Mouse (Mus musculus) myocyte (in vitro differentiated cells): ENCODE data around the gene Dolk. TPM values are rescaled to one million over a fixed set of nuclear protein-coding genes. Genes with fewer than 3 reads are reported as not detected.

Source experiments
- H3K27me3 ChIP-seq: one replicate; pipeline ENCODE4 v1.6.1; 2011; ENCODE audit not compliant: control insufficient read depth, insufficient read depth, insufficient read length
- H3K36me3 ChIP-seq: one replicate; pipeline ENCODE4 v1.6.1; 2011; ENCODE audit not compliant: control insufficient read depth, insufficient read depth
- H3K4me2 ChIP-seq: one replicate; pipeline ENCODE4 v1.6.1; 2011; ENCODE audit warnings: low read depth, control low read depth
- H3K4me3 ChIP-seq: one replicate; pipeline ENCODE4 v1.5.1; 2011; ENCODE audit warnings: mild to moderate bottlenecking, control low read depth, moderate library complexity
- H3K79me2 ChIP-seq: one replicate; pipeline ENCODE4 v1.6.1; 2011; ENCODE audit not compliant: control insufficient read depth, insufficient read depth
- H3ac ChIP-seq: one replicate; pipeline ENCODE4 v1.6.1; 2011; ENCODE audit not compliant: control insufficient read depth, insufficient read length
- CEBPB ChIP-seq: IDR thresholded peaks from 2 replicates; pipeline ENCODE4 v1.6.1; 2011; ENCODE audit warnings: mild to moderate bottlenecking, moderate library complexity; ENCODE audit not compliant: poor library complexity, insufficient read depth, severe bottlenecking
- E2F4 ChIP-seq: IDR thresholded peaks from one replicate; pipeline ENCODE4 v1.6.1; 2011; ENCODE audit warnings: mild to moderate bottlenecking, control low read depth, moderate library complexity; ENCODE audit not compliant: insufficient read depth
- MAX ChIP-seq: IDR thresholded peaks from one replicate; pipeline ENCODE4 v1.6.1; 2011; ENCODE audit warnings: low read depth, mild to moderate bottlenecking, control low read depth
- MYOD1 ChIP-seq, 3 experiments: IDR thresholded peaks; one replicate each; pipeline ENCODE4 v1.6.1; 2011; ENCODE audit warnings: control low read depth in 2 of 3, low read depth in 2 of 3, mild to moderate bottlenecking in 2 of 3, moderate library complexity in 1 of 3; ENCODE audit not compliant: insufficient read length in 2 of 3, control insufficient read depth in 1 of 3
- MYOG ChIP-seq, 3 experiments: IDR thresholded peaks; one replicate each; pipeline ENCODE4 v1.6.1; 2011; ENCODE audit warnings: control low read depth in 2 of 3, low read depth in 2 of 3, mild to moderate bottlenecking in 2 of 3; ENCODE audit not compliant: insufficient read length in 2 of 3, control insufficient read depth in 1 of 3, insufficient read depth in 1 of 3
- POLR2A ChIP-seq: IDR thresholded peaks from one replicate; pipeline ENCODE4 v1.6.1; 2011; ENCODE audit warnings: low read depth, mild to moderate bottlenecking, control low read depth, moderate library complexity; ENCODE audit not compliant: insufficient read length
- POLR2AphosphoS2 ChIP-seq: IDR thresholded peaks from one replicate; pipeline ENCODE4 v1.6.1; 2011; ENCODE audit warnings: low read depth, control low read depth; ENCODE audit not compliant: insufficient read length
- REST ChIP-seq: IDR thresholded peaks from one replicate; pipeline ENCODE4 v1.6.1; 2011; ENCODE audit warnings: mild to moderate bottlenecking, control low read depth, moderate library complexity; ENCODE audit not compliant: insufficient read depth, insufficient read length
- SRF ChIP-seq: IDR thresholded peaks from one replicate; pipeline ENCODE4 v1.6.1; 2011; ENCODE audit warnings: low read depth; ENCODE audit not compliant: control insufficient read depth, insufficient read length
- TCF12 ChIP-seq: IDR thresholded peaks from one replicate; pipeline ENCODE4 v1.6.1; 2011; ENCODE audit warnings: mild to moderate bottlenecking, control low read depth; ENCODE audit not compliant: poor library complexity, insufficient read depth, severe bottlenecking
- TCF3 ChIP-seq: IDR thresholded peaks from one replicate; pipeline ENCODE4 v1.6.1; 2011; ENCODE audit warnings: low read depth, control low read depth; ENCODE audit not compliant: insufficient read length
- USF1 ChIP-seq: IDR thresholded peaks from one replicate; pipeline ENCODE4 v1.6.1; 2011; ENCODE audit warnings: low read depth, mild to moderate bottlenecking, control low read depth, moderate library complexity
- polyA plus RNA-seq: library from polyadenylated mRNA; unstranded; fragments of >200 nt; fragmentation: generic; extraction: Trizol; gene quantifications from one replicate; pipeline ENCODE4 v1.2.1, GENCODE M21; 2012; ENCODE audit warnings: missing spikeins

Dolk gene
- polyA plus RNA-seq: 28.3 TPM

- peak within 1 kb of the TSS; percentile 65 for H3ac ChIP-seq
- H3K4me3 ChIP-seq: peak within 1 kb of the TSS; percentile 80
- H3K79me2 ChIP-seq: peaks cover 69% of the 10 kb centered on the region
- H3K4me2 ChIP-seq: peak within 1 kb of the TSS; percentile 86
- no peaks in the 10 kb centered on the region for H3K27me3 ChIP-seq
- TF ChIP-seq SRF (peak; percentile 29), USF1 (peak; percentile 99), E2F4 (peak; percentile 15), CEBPB (no peak), POLR2AphosphoS2 (peak; percentile 91), TCF3 (no peak), MAX (peak; percentile 16), MYOD1 (IDR thresholded peaks at IDR 0.05; ENCODE audit: control insufficient read depth in 1 of 3, insufficient read length in 2 of 3, low read depth in 2 of 3) (peak in 2 of 3 experiments; percentile 16 to 26), MYOG (IDR thresholded peaks at IDR 0.05; ENCODE audit: control insufficient read depth in 1 of 3, insufficient read depth in 1 of 3, insufficient read length in 2 of 3, low read depth in 2 of 3) (peak in 2 of 3 experiments; percentile 20 to 26), POLR2A (peak; percentile 97), REST (peak; percentile 38), TCF12 (no peak)
- no peaks in the 10 kb centered on the region for H3K36me3 ChIP-seq
Measured at GRCm38 (mm10) chr2:30286192-30287026, at the start of gene Dolk, which contains the start of gene Nup188. TSS of gene Dolk (minus strand) at chr2:30286334. TSS of gene Nup188 (plus strand) at chr2:30286397.

- Histone ChIP-seq H3K27me3 (no peaks in the 10 kb centered on the region), H3K4me2 (no peak overlapping the region), H3ac (no peak overlapping the region), H3K4me3 (no peak overlapping the region), H3K79me2 (no peaks in the 10 kb centered on the region), H3K36me3 (peaks cover 63% of the 10 kb centered on the region)
- TF ChIP-seq USF1: no peak
- TF ChIP-seq MYOD1 (IDR thresholded peaks at IDR 0.05; ENCODE audit: control insufficient read depth in 1 of 3, insufficient read length in 2 of 3, low read depth in 2 of 3): no peak
- TF ChIP-seq MAX: no peak
- no peak for TF ChIP-seq E2F4
- TF ChIP-seq CEBPB: no peak
- no peak for TF ChIP-seq MYOG (IDR thresholded peaks at IDR 0.05; ENCODE audit: control insufficient read depth in 1 of 3, insufficient read depth in 1 of 3, insufficient read length in 2 of 3, low read depth in 2 of 3)
- TF ChIP-seq POLR2AphosphoS2: no peak
Measured at GRCm38 (mm10) chr2:30335324-30335723, 49.2 kb upstream of the Dolk start.

- TF ChIP-seq POLR2A (no peak), TCF3 (no peak), CEBPB (no peak), SRF (no peak), POLR2AphosphoS2 (no peak), MYOD1 (IDR thresholded peaks at IDR 0.05; ENCODE audit: control insufficient read depth in 1 of 3, insufficient read length in 2 of 3, low read depth in 2 of 3) (no peak), E2F4 (no peak), MYOG (IDR thresholded peaks at IDR 0.05; ENCODE audit: control insufficient read depth in 1 of 3, insufficient read depth in 1 of 3, insufficient read length in 2 of 3, low read depth in 2 of 3) (no peak), TCF12 (no peak), USF1 (no peak), REST (no peak), MAX (no peak)
- no peaks in the 10 kb centered on the region for H3K27me3 ChIP-seq
- H3K4me3 ChIP-seq: no peak overlapping the region
- H3K36me3 ChIP-seq: peaks cover 50% of the 10 kb centered on the region
- H3K4me2 ChIP-seq: no peak overlapping the region
- H3K79me2 ChIP-seq: no peaks in the 10 kb centered on the region
- H3ac ChIP-seq: no peak overlapping the region
Measured at GRCm38 (mm10) chr2:30328791-30329190, 42.7 kb upstream of the Dolk start.

GRCm38 (mm10) chr2:30327276-30327675 is 41.1 kb upstream of the Dolk start:
- no peaks in the 10 kb centered on the region for H3K79me2 ChIP-seq
- H3K4me2 ChIP-seq: no peak overlapping the region
- peaks cover 42% of the 10 kb centered on the region for H3K36me3 ChIP-seq
- TF ChIP-seq POLR2AphosphoS2: no peak
- TF ChIP-seq MAX: no peak
- no peak for TF ChIP-seq SRF
- no peak for TF ChIP-seq POLR2A
- no peak for TF ChIP-seq CEBPB
- no peaks in the 10 kb centered on the region for H3K27me3 ChIP-seq
- no peak overlapping the region for H3K4me3 ChIP-seq
- H3ac ChIP-seq: no peak overlapping the region

- peaks cover 50% of the 10 kb centered on the region for H3K36me3 ChIP-seq
- no peaks in the 10 kb centered on the region for H3K27me3 ChIP-seq
- no peak overlapping the region for H3K4me3 ChIP-seq
- no peak overlapping the region for H3ac ChIP-seq
- TF ChIP-seq MYOG (IDR thresholded peaks at IDR 0.05; ENCODE audit: control insufficient read depth in 1 of 3, insufficient read depth in 1 of 3, insufficient read length in 2 of 3, low read depth in 2 of 3) (no peak), MYOD1 (IDR thresholded peaks at IDR 0.05; ENCODE audit: control insufficient read depth in 1 of 3, insufficient read length in 2 of 3, low read depth in 2 of 3) (peak in 1 of 3 experiments; percentile 12)
- no peak overlapping the region for H3K4me2 ChIP-seq
- no peaks in the 10 kb centered on the region for H3K79me2 ChIP-seq
Measured at GRCm38 (mm10) chr2:30325296-30325695, 39.2 kb upstream of the Dolk start.
